Mouse (Mus musculus): ENCODE results near the gene Tigit. TPM values are rescaled to one million over a fixed set of nuclear protein-coding genes. Genes with fewer than 3 reads are reported as not detected.

Tigit gene
- not detected in 2 replicates for total RNA-seq (2014; fragmentation: Nextera tagmentation)
- 0.23 TPM in 1 of 2 replicates, not detected in the other for total RNA-seq (2017)
- polyA plus RNA-seq (2012), result not detected in 2 replicates

GRCm38 (mm10) chr16:43663978-43664579 lies at the start of gene Tigit:
TSS of gene Tigit (minus strand) at chr16:43664146.
- H3K4me3 ChIP-seq (ENCODE audit: low read depth, low read length), result no peak within 1 kb of the TSS
- no peaks in the 10 kb centered on the region for H3K9me3 ChIP-seq (replicated peaks)
- H3K4me1 ChIP-seq (ENCODE audit: insufficient read depth, low read depth, low read length), result no peaks in the 10 kb centered on the region
- 0 out of 2 replicates have a peak, but pooled peaks cover 2% of the 10 kb centered on the region for H3K27me3 ChIP-seq (ENCODE audit: insufficient read depth, low read length)
- DNase-seq (ENCODE audit: low spot score) (no peak), ATAC-seq (ENCODE audit: extremely low read depth, insufficient number of reproducible peaks, low FRiP score, poor library complexity, severe bottlenecking) (no peak)
- H3K36me3 ChIP-seq (replicated peaks), result no peaks in the 10 kb centered on the region
- TF ChIP-seq TAL1 (conservative IDR thresholded peaks at IDR 0.05; ENCODE audit: low read depth, low read length) (no peak), POLR2AphosphoS5 (IDR thresholded peaks at IDR 0.05; ENCODE audit: insufficient replicate concordance, low read depth, low read length) (no peak), GATA2 (IDR thresholded peaks at IDR 0.05; ENCODE audit: borderline replicate concordance, low read depth, low read length) (no peak), GATA1 (IDR thresholded peaks at IDR 0.05; ENCODE audit: borderline replicate concordance, low read length) (no peak), CTCF (IDR thresholded peaks at IDR 0.05; ENCODE audit: low read depth, low read length) (no peak)

DNA sequence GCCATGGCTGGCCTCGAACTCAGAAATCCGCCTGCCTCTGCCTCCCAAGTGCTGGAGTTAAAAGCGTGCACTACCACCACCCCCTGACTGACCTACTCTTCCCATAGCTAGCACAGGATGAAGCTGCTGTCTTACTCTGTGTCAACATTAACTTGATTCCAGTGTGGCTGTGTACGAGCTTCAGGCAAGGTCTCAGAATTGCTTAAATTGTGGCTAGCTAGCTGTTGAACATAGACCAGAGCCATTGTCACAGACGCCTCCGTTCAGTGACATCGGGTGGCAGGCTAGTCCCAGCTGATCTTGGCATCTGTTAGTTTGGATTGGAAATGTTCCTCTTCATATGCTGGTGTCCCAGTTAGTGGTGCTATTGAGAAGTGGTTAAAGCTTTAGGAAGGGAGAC lies 47.4 kb upstream of the Tigit start:
- DNase-seq (ENCODE audit: low spot score) (no peak), ATAC-seq (ENCODE audit: extremely low read depth, insufficient number of reproducible peaks, low FRiP score, poor library complexity, severe bottlenecking) (no peak)
- no peaks in the 10 kb centered on the region for H3K27me3 ChIP-seq (ENCODE audit: insufficient read depth, low read length)
- H3K4me1 ChIP-seq (ENCODE audit: insufficient read depth, low read depth, low read length), result no peaks in the 10 kb centered on the region
- H3K36me3 ChIP-seq (replicated peaks), result no peaks in the 10 kb centered on the region
- H3K4me3 ChIP-seq (ENCODE audit: low read depth, low read length), result no peak overlapping the region
- TF ChIP-seq GATA2 (IDR thresholded peaks at IDR 0.05; ENCODE audit: borderline replicate concordance, low read depth, low read length) (no peak), TAL1 (conservative IDR thresholded peaks at IDR 0.05; ENCODE audit: low read depth, low read length) (no peak), CTCF (IDR thresholded peaks at IDR 0.05; ENCODE audit: low read depth, low read length) (no peak), POLR2AphosphoS5 (IDR thresholded peaks at IDR 0.05; ENCODE audit: insufficient replicate concordance, low read depth, low read length) (no peak), GATA1 (IDR thresholded peaks at IDR 0.05; ENCODE audit: borderline replicate concordance, low read length) (no peak)
- no peaks in the 10 kb centered on the region for H3K9me3 ChIP-seq (replicated peaks)

DNA sequence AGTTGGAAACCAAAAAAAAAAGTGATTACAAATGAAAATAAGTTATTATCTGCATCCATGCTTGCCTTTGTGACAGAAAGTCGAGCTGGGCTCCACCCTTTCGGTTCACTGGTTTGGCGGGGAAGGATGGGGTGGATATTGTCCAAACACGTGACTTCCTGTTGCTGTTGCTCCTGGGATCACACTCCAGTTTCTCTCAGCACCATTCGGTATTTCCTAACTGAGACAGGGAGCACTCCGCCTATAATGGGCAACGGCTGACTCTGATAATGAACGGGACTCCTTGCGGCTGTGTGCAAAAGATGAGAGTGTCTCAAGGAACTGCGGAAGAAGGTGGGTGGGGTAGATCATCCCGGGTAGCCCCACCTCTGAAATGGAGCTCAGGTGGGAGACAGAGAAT lies 46.7 kb upstream of the Tigit start:
- DNase-seq (ENCODE audit: low spot score) (no peak), ATAC-seq (ENCODE audit: extremely low read depth, insufficient number of reproducible peaks, low FRiP score, poor library complexity, severe bottlenecking) (no peak)
- H3K36me3 ChIP-seq (replicated peaks), result no peaks in the 10 kb centered on the region
- no peaks in the 10 kb centered on the region for H3K9me3 ChIP-seq (replicated peaks)
- no peak overlapping the region for H3K4me3 ChIP-seq (ENCODE audit: low read depth, low read length)
- TF ChIP-seq CTCF (IDR thresholded peaks at IDR 0.05; ENCODE audit: low read depth, low read length) (no peak), POLR2AphosphoS5 (IDR thresholded peaks at IDR 0.05; ENCODE audit: insufficient replicate concordance, low read depth, low read length) (no peak), GATA2 (IDR thresholded peaks at IDR 0.05; ENCODE audit: borderline replicate concordance, low read depth, low read length) (no peak), GATA1 (IDR thresholded peaks at IDR 0.05; ENCODE audit: borderline replicate concordance, low read length) (no peak), TAL1 (conservative IDR thresholded peaks at IDR 0.05; ENCODE audit: low read depth, low read length) (no peak)
- no peaks in the 10 kb centered on the region for H3K4me1 ChIP-seq (ENCODE audit: insufficient read depth, low read depth, low read length)
- H3K27me3 ChIP-seq (ENCODE audit: insufficient read depth, low read length), result no peaks in the 10 kb centered on the region

DNA sequence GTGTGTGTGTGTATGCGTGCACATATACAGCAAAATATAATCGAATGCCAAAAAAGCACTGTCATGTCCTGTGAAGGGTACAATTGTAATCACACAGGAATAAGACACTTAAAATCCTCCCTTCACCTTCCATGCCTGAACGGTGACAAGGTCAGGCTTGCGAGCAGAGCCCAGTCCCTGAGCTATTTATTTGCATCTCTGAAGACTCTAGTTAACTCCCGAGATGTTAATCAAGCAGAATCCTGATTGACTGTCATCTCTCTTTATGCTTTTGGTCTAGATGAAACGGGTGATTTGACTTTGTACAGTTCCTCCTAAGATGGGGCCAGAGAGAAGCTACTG lies 46.2 kb upstream of the Tigit start:
- TF ChIP-seq CTCF (IDR thresholded peaks at IDR 0.05; ENCODE audit: low read depth, low read length) (no peak), POLR2AphosphoS5 (IDR thresholded peaks at IDR 0.05; ENCODE audit: insufficient replicate concordance, low read depth, low read length) (no peak), GATA2 (IDR thresholded peaks at IDR 0.05; ENCODE audit: borderline replicate concordance, low read depth, low read length) (no peak), TAL1 (conservative IDR thresholded peaks at IDR 0.05; ENCODE audit: low read depth, low read length) (no peak), GATA1 (IDR thresholded peaks at IDR 0.05; ENCODE audit: borderline replicate concordance, low read length) (no peak)
- no peaks in the 10 kb centered on the region for H3K27me3 ChIP-seq (ENCODE audit: insufficient read depth, low read length)
- H3K4me3 ChIP-seq (ENCODE audit: low read depth, low read length), result no peak overlapping the region
- no peaks in the 10 kb centered on the region for H3K4me1 ChIP-seq (ENCODE audit: insufficient read depth, low read depth, low read length)
- H3K36me3 ChIP-seq (replicated peaks), result no peaks in the 10 kb centered on the region
- no peak for DNase-seq (ENCODE audit: low spot score)
- no peaks in the 10 kb centered on the region for H3K9me3 ChIP-seq (replicated peaks)
- ATAC-seq (ENCODE audit: extremely low read depth, insufficient number of reproducible peaks, low FRiP score, poor library complexity, severe bottlenecking), result no peak

DNA sequence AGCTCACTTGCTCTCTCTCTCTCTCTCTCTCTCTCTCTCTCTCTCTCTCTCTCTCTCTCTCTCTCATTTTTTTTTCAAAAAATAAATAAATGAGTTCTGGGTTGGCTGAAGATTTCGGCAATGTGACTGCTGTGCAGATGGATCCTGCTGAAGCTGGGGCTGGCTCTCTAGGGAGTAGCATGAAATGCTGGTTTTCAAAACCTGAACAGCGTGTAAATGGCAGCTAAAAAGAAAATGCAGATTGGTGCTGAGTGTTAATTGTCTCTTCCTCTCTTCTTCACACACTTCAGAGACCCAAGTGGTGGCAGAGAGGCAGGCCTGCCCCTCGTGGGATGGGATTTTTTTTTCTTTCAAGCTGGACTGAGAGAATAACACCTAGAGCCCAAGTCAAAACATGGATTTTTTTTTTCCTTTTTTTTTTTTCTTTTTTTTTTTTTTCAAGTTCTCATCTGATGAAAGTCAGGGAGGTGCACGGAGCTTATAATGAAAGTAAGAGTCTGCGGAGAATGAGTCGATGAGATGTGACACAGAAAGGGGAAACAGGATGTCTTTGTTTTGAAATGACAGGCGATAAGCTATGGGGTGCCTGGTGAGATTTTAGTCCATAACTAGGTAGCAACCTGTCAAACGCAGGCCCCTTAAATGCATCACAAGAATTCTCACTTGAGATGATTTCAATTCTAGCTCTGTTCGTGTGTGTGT lies 45.6 kb upstream of the Tigit start:
- Histone ChIP-seq H3K4me1 (ENCODE audit: insufficient read depth, low read depth, low read length) (no peaks in the 10 kb centered on the region), H3K9me3 (replicated peaks) (no peaks in the 10 kb centered on the region), H3K36me3 (replicated peaks) (no peaks in the 10 kb centered on the region), H3K4me3 (ENCODE audit: low read depth, low read length) (no peak overlapping the region), H3K27me3 (ENCODE audit: insufficient read depth, low read length) (no peaks in the 10 kb centered on the region)
- TF ChIP-seq GATA1 (IDR thresholded peaks at IDR 0.05; ENCODE audit: borderline replicate concordance, low read length), result no peak
- TF ChIP-seq POLR2AphosphoS5 (IDR thresholded peaks at IDR 0.05; ENCODE audit: insufficient replicate concordance, low read depth, low read length), result no peak
- no peak for ATAC-seq (ENCODE audit: extremely low read depth, insufficient number of reproducible peaks, low FRiP score, poor library complexity, severe bottlenecking)
- no peak for DNase-seq (ENCODE audit: low spot score)

DNA sequence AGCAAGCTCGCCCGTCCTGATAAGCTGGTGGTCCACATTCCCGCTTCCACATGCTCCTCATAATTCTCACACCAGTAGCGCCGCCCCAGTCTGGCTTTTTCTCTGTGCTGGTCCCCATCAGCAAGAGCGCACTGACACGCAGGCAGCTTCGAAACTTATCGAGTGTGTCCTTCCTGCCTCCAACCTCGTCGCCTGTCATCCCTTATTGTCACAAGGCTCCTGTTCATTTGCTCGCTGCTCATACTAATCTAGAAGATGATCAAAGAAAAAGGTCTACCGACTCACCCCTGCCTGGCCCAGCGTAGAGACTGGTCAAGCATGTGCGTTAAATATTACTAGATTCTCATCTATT lies 45.1 kb upstream of the Tigit start:
- DNase-seq (ENCODE audit: low spot score), result no peak

More for the DNA sequence above, 45.1 kb upstream of the Tigit start:
- TF ChIP-seq CTCF (IDR thresholded peaks at IDR 0.05; ENCODE audit: low read depth, low read length) (no peak), POLR2AphosphoS5 (IDR thresholded peaks at IDR 0.05; ENCODE audit: insufficient replicate concordance, low read depth, low read length) (no peak), GATA2 (IDR thresholded peaks at IDR 0.05; ENCODE audit: borderline replicate concordance, low read depth, low read length) (no peak), TAL1 (conservative IDR thresholded peaks at IDR 0.05; ENCODE audit: low read depth, low read length) (no peak)
- H3K4me1 ChIP-seq (ENCODE audit: insufficient read depth, low read depth, low read length), result no peaks in the 10 kb centered on the region
- ATAC-seq (ENCODE audit: extremely low read depth, insufficient number of reproducible peaks, low FRiP score, poor library complexity, severe bottlenecking), result no peak
- H3K9me3 ChIP-seq (replicated peaks), result no peaks in the 10 kb centered on the region
- H3K4me3 ChIP-seq (ENCODE audit: low read depth, low read length), result no peak overlapping the region
- no peaks in the 10 kb centered on the region for H3K27me3 ChIP-seq (ENCODE audit: insufficient read depth, low read length)
- no peaks in the 10 kb centered on the region for H3K36me3 ChIP-seq (replicated peaks)
